In genomic region chr19:19136856-19137255, GRCm38 (mm10) we compare ENCODE assay signal across 23 mouse cellular contexts. TPM values are rescaled to one million over a fixed set of nuclear protein-coding genes. Genes with fewer than 3 reads are reported as not detected.
A peak's percentile ranks its signal among the peaks of the same experiment; 100 is the strongest.
DNase-seq lines count a peak whose midpoint lies in the region; ATAC-seq lines count a peak whose summit lies in the region.
"Had no signal": no experiment of that assay in that cellular context is flagged by ENCODE, and none has a peak within 500 bp of the region (broad histone marks: within the 10 kb centered on the region; RNA-seq: fewer than 3 reads in every experiment).

No protein-coding gene starts in this region.

- no peaks in the 10 kb centered on the region for H3K9me3 ChIP-seq in hindbrain, embryonic 16.5 days (ENCODE audit: control insufficient read depth, low read length)
- H3K9me3 ChIP-seq in hindbrain, embryonic 13.5 days: no peaks in the 10 kb centered on the region
- H3K9me3 ChIP-seq: intestine, embryonic 15.5 days; limb, embryonic 12.5 days; liver, embryonic 13.5 days; lung, embryonic 15.5 days; midbrain, embryonic 10.5 days; neural tube, embryonic 13.5 days had no signal

- no peak overlapping the region for H3K27ac ChIP-seq in hindbrain, embryonic 16.5 days (ENCODE audit: low read depth, low read length)
- no peak overlapping the region for H3K27ac ChIP-seq in hindbrain, embryonic 13.5 days
- H3K27ac ChIP-seq: intestine, embryonic 15.5 days; limb, embryonic 12.5 days; liver, embryonic 13.5 days; lung, embryonic 15.5 days; midbrain, embryonic 10.5 days; neural tube, embryonic 13.5 days had no signal

- no peaks in the 10 kb centered on the region for H3K4me1 ChIP-seq in hindbrain, embryonic 16.5 days (ENCODE audit: control insufficient read depth, insufficient read depth, low read depth, low read length)
- no peaks in the 10 kb centered on the region for H3K4me1 ChIP-seq in hindbrain, embryonic 13.5 days (replicated peaks)
- H3K4me1 ChIP-seq: intestine, embryonic 15.5 days; limb, embryonic 12.5 days; liver, embryonic 13.5 days; lung, embryonic 15.5 days; midbrain, embryonic 10.5 days; neural tube, embryonic 13.5 days had no signal

- no peak overlapping the region for H3K9ac ChIP-seq in hindbrain, embryonic 16.5 days (ENCODE audit: low read depth, low read length)
- H3K9ac ChIP-seq in hindbrain, embryonic 13.5 days: no peak overlapping the region
- H3K9ac ChIP-seq: intestine, embryonic 15.5 days; limb, embryonic 12.5 days; liver, embryonic 13.5 days; lung, embryonic 15.5 days; neural tube, embryonic 13.5 days had no signal

- H3K4me3 ChIP-seq in hindbrain, embryonic 16.5 days (ENCODE audit: low read length): no peak overlapping the region
- no peak overlapping the region for H3K4me3 ChIP-seq in hindbrain, embryonic 13.5 days
- H3K4me3 ChIP-seq: intestine, embryonic 15.5 days; limb, embryonic 12.5 days; liver, embryonic 13.5 days; lung, embryonic 15.5 days; midbrain, embryonic 10.5 days; neural tube, embryonic 13.5 days had no signal

- DNase-seq in cerebellum, postnatal 10 days: peak; percentile 5 to 22
- DNase-seq in cerebellum, adult 9-10 months: no peak
- DNase-seq in embryo, embryonic 11 days: peak; percentile 5
- DNase-seq in retina, embryonic 14.5 days (ENCODE audit: low spot score): peak; percentile 77
- no peak for DNase-seq in left cerebral cortex, adult 9 months (ENCODE audit: low spot score in 2 of 2)
- no peak for DNase-seq in kidney, adult 11 months
- DNase-seq: cerebellum, adult 9-11 months; gastrocnemius, postnatal 14 days; heart, adult 18-20 months; heart, postnatal 4 days; kidney, postnatal 4 days; liver, embryonic 13.5 days; lung, postnatal 4 days; right cerebral cortex, postnatal 14 days; thymus, adult 18-20 months had no signal

- whole genome bisulfite sequencing in hindbrain, embryonic 16.5 days: 34% methylated on average over 2 of the region's 2 CpGs
- WGBS in hindbrain, embryonic 13.5 days: 27% methylated on average over 2 of the region's 2 CpGs

- ATAC-seq in hindbrain, embryonic 16.5 days: 0 out of 2 replicates have a peak, but pooled peaks have one; percentile 64
- no peak for ATAC-seq in hindbrain, embryonic 13.5 days (ENCODE audit: low FRiP score)

- no peak overlapping the region for H3K4me2 ChIP-seq in hindbrain, embryonic 16.5 days (ENCODE audit: low read length)
- no peak overlapping the region for H3K4me2 ChIP-seq in hindbrain, embryonic 13.5 days
- H3K4me2 ChIP-seq: intestine, embryonic 15.5 days; limb, embryonic 12.5 days; liver, embryonic 13.5 days; lung, embryonic 15.5 days; neural tube, embryonic 13.5 days had no signal

- no peaks in the 10 kb centered on the region for H3K36me3 ChIP-seq in hindbrain, embryonic 16.5 days (ENCODE audit: control insufficient read depth, insufficient read depth, low read length)
- no peaks in the 10 kb centered on the region for H3K36me3 ChIP-seq in hindbrain, embryonic 13.5 days
- H3K36me3 ChIP-seq: intestine, embryonic 15.5 days; limb, embryonic 12.5 days; liver, embryonic 13.5 days; lung, embryonic 15.5 days; midbrain, embryonic 10.5 days; neural tube, embryonic 13.5 days had no signal

- no peaks in the 10 kb centered on the region for H3K27me3 ChIP-seq in hindbrain, embryonic 16.5 days (replicated peaks; ENCODE audit: control insufficient read depth, insufficient read depth, low read length)
- no peaks in the 10 kb centered on the region for H3K27me3 ChIP-seq in hindbrain, embryonic 13.5 days
- H3K27me3 ChIP-seq: intestine, embryonic 15.5 days; limb, embryonic 12.5 days; liver, embryonic 13.5 days; lung, embryonic 15.5 days; neural tube, embryonic 13.5 days had no signal

RNA-seq across cellular contexts. Expression of gene Rorb, which starts 25.9 kb away (rescaled TPM):
- 13.1 and 14.9 TPM in 2 replicates for polyA plus RNA-seq in hindbrain, embryonic 16.5 days (2015; fragmentation: Nextera tagmentation; extraction: Ambion mirVana)
- 10.0 and 12.0 TPM in 2 replicates for polyA plus RNA-seq in hindbrain, embryonic 13.5 days (2015; fragmentation: Nextera tagmentation; extraction: Ambion mirVana)
- polyA plus RNA-seq: spleen, adult 2 months had no signal

Comparison
In these comparisons a context has a peak if more than half of its experiments do, and no peak if none do; other contexts are left out.
1. DNase-seq: peak in cerebellum, postnatal 10 days (2 of 2), embryo, embryonic 11 days (single experiment) and retina, embryonic 14.5 days (single experiment); none in cerebellum, adult 9-10 months (single experiment), left cerebral cortex, adult 9 months (0 of 2) and kidney, adult 11 months (single experiment).